Mouse (Mus musculus) limb, embryonic 13.5 days (tissue): ENCODE measurements around the gene Gm4763. TPM values are rescaled to one million over a fixed set of nuclear protein-coding genes. Genes with fewer than 3 reads are reported as not detected.
"Not testable (repeated sequence)": the region's sequence is repeated elsewhere in the genome, so short reads cannot be mapped to it uniquely, and the experiment has no call there.

Source experiments
- ATAC-seq: fragments of 200-750 bp; cut with Nextera tagmentation; 2 replicates; pipeline ENCODE4 v1.8.0; 2017; ENCODE audit warnings: low read depth, moderate number of reproducible peaks, moderate TSS enrichment; ENCODE audit not compliant: low FRiP score
- H3K27ac ChIP-seq: fragments of 300-500 bp; sonication (generic); 2 replicates; pipeline ENCODE4 v1.5.1; 2015; ENCODE audit warnings: inconsistent platforms, mild to moderate bottlenecking, moderate library complexity
- H3K27me3 ChIP-seq: fragments of 300-500 bp; sonication (generic); 2 replicates; pipeline ENCODE4 v1.6.1; 2015; ENCODE audit warnings: mild to moderate bottlenecking, inconsistent platforms
- H3K36me3 ChIP-seq: fragments of 300-500 bp; sonication (generic); 2 replicates; pipeline ENCODE4 v1.6.1; 2015; ENCODE audit warnings: inconsistent platforms, mild to moderate bottlenecking, moderate library complexity
- H3K4me1 ChIP-seq: fragments of 300-500 bp; sonication (generic); 2 replicates; pipeline ENCODE4 v1.6.1; 2015; ENCODE audit warnings: inconsistent platforms
- H3K4me2 ChIP-seq: fragments of 300-500 bp; sonication (generic); replicated peaks from 2 replicates; pipeline ENCODE4 v1.6.1; 2015; ENCODE audit warnings: inconsistent platforms, mild to moderate bottlenecking, moderate library complexity
- H3K4me3 ChIP-seq: fragments of 300-500 bp; sonication (generic); 2 replicates; pipeline ENCODE4 v1.5.1; 2015; ENCODE audit warnings: moderate library complexity, mild to moderate bottlenecking, inconsistent platforms
- H3K9ac ChIP-seq: fragments of 300-500 bp; sonication (generic); 2 replicates; pipeline ENCODE4 v1.6.1; 2015; ENCODE audit warnings: mild to moderate bottlenecking, inconsistent platforms
- H3K9me3 ChIP-seq: fragments of 300-500 bp; sonication (generic); 2 replicates; pipeline ENCODE4 v1.6.1; 2016; ENCODE audit warnings: inconsistent platforms
- WGBS: fragments of 180-500 bp; shearing (Covaris S2); methylation state at CpG from one replicate; pipeline ENCODE4 v1.1.7; 2015; 5-methylcytosine and 5-hydroxymethylcytosine counted together
- polyA plus RNA-seq: library from polyadenylated mRNA; unstranded; fragments of >200 nt; fragmentation: Nextera tagmentation; extraction: Ambion mirVana; gene quantifications from 2 replicates; pipeline ENCODE4 v1.2.1, GENCODE M21; 2015

Gene Gm4763
- not detected in 2 replicates for polyA plus RNA-seq

GRCm38 (mm10) chr7:24726808-24727207 lies at the start of gene Gm4763:
TSS of gene Gm4763 (minus strand) at chr7:24726908.
- H3K27me3 ChIP-seq, H3K9ac ChIP-seq, H3K4me1 ChIP-seq, H3K4me3 ChIP-seq, H3K36me3 ChIP-seq, H3K9me3 ChIP-seq, H3K4me2 ChIP-seq, H3K27ac ChIP-seq, ATAC-seq: not testable (repeated sequence)
- 89% methylated on average over 11 of the region's 11 CpGs for WGBS

GRCm38 (mm10) chr7:24776145-24776544 lies 49.4 kb upstream of the Gm4763 start:
- Histone ChIP-seq H3K27me3 (no peaks in the 10 kb centered on the region), H3K9me3 (no peaks in the 10 kb centered on the region), H3K4me1 (no peaks in the 10 kb centered on the region), H3K9ac (no peak overlapping the region), H3K4me3 (no peak overlapping the region), H3K4me2 (no peak overlapping the region), H3K36me3 (no peaks in the 10 kb centered on the region), H3K27ac (no peak overlapping the region)
- ATAC-seq, result no peak
- WGBS, result 76% methylated on average over 2 of the region's 2 CpGs

GRCm38 (mm10) chr7:24773942-24774535 lies 47.3 kb upstream of the Gm4763 start:
- WGBS, result 68% methylated on average over 3 of the region's 3 CpGs
- H3K27ac ChIP-seq, result no peak overlapping the region
- no peak for ATAC-seq

GRCm38 (mm10) chr7:24771361-24771760 lies 44.7 kb upstream of the Gm4763 start:
- Histone ChIP-seq H3K9me3 (no peaks in the 10 kb centered on the region), H3K4me3 (no peak overlapping the region), H3K36me3 (no peaks in the 10 kb centered on the region), H3K27ac (no peak overlapping the region), H3K4me1 (no peaks in the 10 kb centered on the region), H3K9ac (no peak overlapping the region), H3K4me2 (no peak overlapping the region), H3K27me3 (no peaks in the 10 kb centered on the region)
- ATAC-seq, result no peak

More at GRCm38 (mm10) chr7:24773942-24774535, 47.3 kb upstream of the Gm4763 start:
- no peak overlapping the region for H3K4me3 ChIP-seq
- H3K9ac ChIP-seq, result no peak overlapping the region
- no peaks in the 10 kb centered on the region for H3K36me3 ChIP-seq
- no peak overlapping the region for H3K4me2 ChIP-seq
- no peaks in the 10 kb centered on the region for H3K9me3 ChIP-seq
- H3K27me3 ChIP-seq, result no peaks in the 10 kb centered on the region
- H3K4me1 ChIP-seq, result no peaks in the 10 kb centered on the region

- H3K9me3 ChIP-seq, result no peaks in the 10 kb centered on the region
- 89% methylated on average over 8 of the region's 8 CpGs for WGBS
- no peaks in the 10 kb centered on the region for H3K27me3 ChIP-seq
- H3K4me1 ChIP-seq, result no peaks in the 10 kb centered on the region
- H3K9ac ChIP-seq, result no peak overlapping the region
- no peak for ATAC-seq
- H3K4me2 ChIP-seq, result no peak overlapping the region
- no peaks in the 10 kb centered on the region for H3K36me3 ChIP-seq
- H3K27ac ChIP-seq, result no peak overlapping the region
- no peak overlapping the region for H3K4me3 ChIP-seq
Observed at GRCm38 (mm10) chr7:24762574-24762973, 35.9 kb upstream of the Gm4763 start.

- Histone ChIP-seq H3K9ac (no peak overlapping the region), H3K36me3 (no peaks in the 10 kb centered on the region), H3K27ac (no peak overlapping the region), H3K4me3 (no peak overlapping the region), H3K27me3 (no peaks in the 10 kb centered on the region), H3K9me3 (no peaks in the 10 kb centered on the region), H3K4me1 (no peaks in the 10 kb centered on the region), H3K4me2 (no peak overlapping the region)
- WGBS, result 77% methylated on average over 6 of the region's 6 CpGs
- ATAC-seq, result no peak
Observed at GRCm38 (mm10) chr7:24761161-24761560, 34.5 kb upstream of the Gm4763 start.

GRCm38 (mm10) chr7:24760211-24760610 lies 33.5 kb upstream of the Gm4763 start, which contains the start of gene Cd177:
TSS of gene Cd177 (minus strand) at chr7:24760311.
- ATAC-seq, result no peak
- 67% methylated on average over 6 of the region's 6 CpGs for WGBS

GRCm38 (mm10) chr7:24758520-24758919 lies 31.8 kb upstream of the Gm4763 start:
- no peaks in the 10 kb centered on the region for H3K9me3 ChIP-seq
- H3K27ac ChIP-seq, result no peak overlapping the region
- no peak for ATAC-seq
- no peaks in the 10 kb centered on the region for H3K4me1 ChIP-seq
- H3K36me3 ChIP-seq, result no peaks in the 10 kb centered on the region
- no peaks in the 10 kb centered on the region for H3K27me3 ChIP-seq
- WGBS, result 90% methylated on average over 1 of the region's 1 CpGs
- no peak overlapping the region for H3K9ac ChIP-seq
- no peak overlapping the region for H3K4me2 ChIP-seq
- no peak overlapping the region for H3K4me3 ChIP-seq

More at GRCm38 (mm10) chr7:24760211-24760610, 33.5 kb upstream of the Gm4763 start, which contains the start of gene Cd177:
- Histone ChIP-seq H3K36me3 (no peaks in the 10 kb centered on the region), H3K27ac (no peak within 1 kb of the TSS), H3K4me3 (no peak within 1 kb of the TSS), H3K4me1 (no peaks in the 10 kb centered on the region), H3K27me3 (no peaks in the 10 kb centered on the region), H3K9ac (no peak within 1 kb of the TSS), H3K9me3 (no peaks in the 10 kb centered on the region), H3K4me2 (no peak within 1 kb of the TSS)

- Histone ChIP-seq H3K9me3 (no peaks in the 10 kb centered on the region), H3K4me3 (no peak overlapping the region), H3K27me3 (no peaks in the 10 kb centered on the region), H3K4me1 (no peaks in the 10 kb centered on the region), H3K9ac (no peak overlapping the region), H3K36me3 (no peaks in the 10 kb centered on the region), H3K4me2 (no peak overlapping the region), H3K27ac (no peak overlapping the region)
- WGBS, result 84% methylated on average over 5 of the region's 5 CpGs
- no peak for ATAC-seq
Observed at GRCm38 (mm10) chr7:24753476-24753875, 26.8 kb upstream of the Gm4763 start.

- H3K27ac ChIP-seq, result no peak overlapping the region
- ATAC-seq, result no peak
Observed at GRCm38 (mm10) chr7:24751610-24752009, 24.9 kb upstream of the Gm4763 start.

GRCm38 (mm10) chr7:24750695-24751094 lies 24.0 kb upstream of the Gm4763 start:
- Histone ChIP-seq H3K27me3 (no peaks in the 10 kb centered on the region), H3K9me3 (no peaks in the 10 kb centered on the region), H3K4me3 (no peak overlapping the region), H3K4me2 (no peak overlapping the region), H3K36me3 (no peaks in the 10 kb centered on the region), H3K9ac (no peak overlapping the region), H3K4me1 (no peaks in the 10 kb centered on the region), H3K27ac (no peak overlapping the region)
- 44% methylated on average over 4 of the region's 4 CpGs for WGBS
- no peak for ATAC-seq

More at GRCm38 (mm10) chr7:24751610-24752009, 24.9 kb upstream of the Gm4763 start:
- WGBS, result 75% methylated on average over 2 of the region's 2 CpGs
- H3K9ac ChIP-seq, result no peak overlapping the region
- no peak overlapping the region for H3K4me2 ChIP-seq
- no peaks in the 10 kb centered on the region for H3K27me3 ChIP-seq
- no peaks in the 10 kb centered on the region for H3K9me3 ChIP-seq
- no peaks in the 10 kb centered on the region for H3K4me1 ChIP-seq
- no peaks in the 10 kb centered on the region for H3K36me3 ChIP-seq
- no peak overlapping the region for H3K4me3 ChIP-seq

GRCm38 (mm10) chr7:24735970-24736670 lies 9.4 kb upstream of the Gm4763 start:
- H3K4me2 ChIP-seq, result peak overlapping the region; percentile 48

More at GRCm38 (mm10) chr7:24735970-24736670, 9.4 kb upstream of the Gm4763 start:
- no peak for ATAC-seq
- no peak overlapping the region for H3K27ac ChIP-seq
- peaks cover 8% of the 10 kb centered on the region for H3K4me1 ChIP-seq
- 0 out of 2 replicates have a peak overlapping the region, but pooled peaks have one; percentile 11 for H3K4me3 ChIP-seq
- no peaks in the 10 kb centered on the region for H3K27me3 ChIP-seq
- H3K9ac ChIP-seq, result no peak overlapping the region
- 0 out of 2 replicates have a peak, but pooled peaks cover 4% of the 10 kb centered on the region for H3K9me3 ChIP-seq
- H3K36me3 ChIP-seq, result no peaks in the 10 kb centered on the region
- WGBS, result 18% methylated on average over 16 of the region's 17 CpGs
